Mouse (Mus musculus): ENCODE measurements around the gene Rac2.

DNA sequence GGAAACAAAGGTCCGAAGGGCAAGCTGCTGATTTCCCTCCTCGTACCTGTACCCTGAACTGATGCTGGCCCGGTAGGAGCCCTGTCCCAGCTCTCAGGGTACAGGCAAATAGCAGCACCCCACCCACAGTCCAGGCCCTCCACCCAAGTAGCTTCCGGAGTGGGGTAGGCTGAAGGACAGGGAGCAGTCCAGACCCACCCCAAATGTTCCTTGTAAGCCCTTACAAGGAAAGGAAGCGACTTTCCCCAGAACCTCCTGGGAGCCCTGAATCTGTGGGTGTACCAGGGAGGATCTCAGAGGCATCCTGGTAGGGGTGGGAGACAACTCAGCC lies 348 bp downstream of the Rac2 start:
- TF ChIP-seq POLR2A (IDR thresholded peaks at IDR 0.05; ENCODE audit: insufficient read depth, low read length) (no peak), CTCF (IDR thresholded peaks at IDR 0.05; ENCODE audit: low read depth, low read length) (no peak)
